Mouse (Mus musculus): Measurements from ENCODE around the gene a. TPM values are rescaled to one million over a fixed set of nuclear protein-coding genes. Genes with fewer than 3 reads are reported as not detected.

Gene a
- polyA plus RNA-seq, 1 experiment from 2014 or later: 0.40 TPM

DNA sequence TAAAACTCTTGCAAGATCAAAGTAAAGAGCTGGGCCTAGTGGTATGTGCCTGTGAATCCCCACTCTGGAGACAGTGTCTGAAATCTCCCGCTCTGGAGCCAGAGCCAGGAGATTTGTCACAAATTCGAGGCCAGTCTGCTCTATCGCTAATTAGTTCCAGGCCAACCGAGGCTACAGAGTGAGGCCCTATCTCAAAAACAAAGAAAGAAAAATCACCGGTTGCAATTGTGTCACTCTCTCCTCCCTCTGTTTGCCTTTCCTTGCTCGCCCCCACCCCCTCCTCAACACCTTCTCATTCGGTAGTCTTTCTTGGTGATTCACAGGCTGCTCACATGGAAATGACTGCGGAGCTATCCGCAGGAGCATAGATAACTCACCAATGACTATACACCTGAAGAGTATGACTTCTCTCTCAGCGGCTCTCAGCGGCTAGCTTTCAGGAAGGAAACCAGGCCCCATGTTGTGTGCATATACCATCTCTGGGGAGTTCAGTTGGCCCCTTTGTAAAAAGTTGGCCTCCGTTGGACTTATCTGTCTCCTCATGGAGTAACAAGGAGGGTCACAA is 283.6 kb downstream of the a start:
- ATAC-seq (ENCODE audit: low FRiP score) (no peak; the same call in none of the 2 replicates), DNase-seq (ENCODE audit: low spot score, missing footprints) (peak; percentile 89)
- no peaks in the 10 kb centered on the region for H3K36me3 ChIP-seq (ENCODE audit: control insufficient read depth, insufficient read depth, low read length)
- peaks cover 20% of the 10 kb centered on the region for H3K4me1 ChIP-seq (ENCODE audit: control insufficient read depth, insufficient read depth, low read length)
- peak overlapping the region; percentile 57 for H3K4me2 ChIP-seq
- no peak overlapping the region; the same call in 1 of the 2 replicates for H3K27ac ChIP-seq (ENCODE audit: low read depth, low read length)
- peak overlapping the region; percentile 52 for H3K4me3 ChIP-seq (ENCODE audit: low read depth, low read length)
- no peaks in the 10 kb centered on the region for H3K27me3 ChIP-seq (ENCODE audit: control insufficient read depth, insufficient read depth, low read length)
- H3K9ac ChIP-seq (ENCODE audit: low read length): peak overlapping the region; percentile 72
- H3K9me3 ChIP-seq (ENCODE audit: control insufficient read depth, low read length): no peaks in the 10 kb centered on the region
- WGBS: 22% methylated on average over 12 of the region's 12 CpGs

DNA sequence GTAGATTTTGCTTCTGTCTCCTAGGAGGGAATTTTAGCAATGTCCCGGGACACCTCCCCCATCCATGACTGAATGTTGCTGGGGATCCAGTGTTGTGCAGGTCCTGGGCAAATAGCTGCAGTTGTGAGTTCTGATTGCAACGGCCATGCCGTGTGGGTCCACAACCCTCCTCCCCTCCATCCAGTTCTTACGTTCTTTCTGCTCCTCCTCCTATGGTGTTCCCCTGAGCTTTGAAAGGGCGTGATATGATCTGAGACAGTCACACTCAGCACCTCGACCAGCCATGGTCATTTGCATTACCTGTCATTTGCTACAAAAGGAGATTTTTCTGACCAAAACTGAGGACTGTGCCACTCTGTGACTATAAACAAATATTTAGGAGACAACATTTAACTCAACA is 284.4 kb downstream of the a start:
- Histone ChIP-seq H3K27me3 (ENCODE audit: control insufficient read depth, insufficient read depth, low read length) (no peaks in the 10 kb centered on the region), H3K36me3 (ENCODE audit: control insufficient read depth, insufficient read depth, low read length) (no peaks in the 10 kb centered on the region), H3K4me1 (ENCODE audit: control insufficient read depth, insufficient read depth, low read length) (peaks cover 20% of the 10 kb centered on the region), H3K9ac (ENCODE audit: low read length) (no peak overlapping the region), H3K4me2 (no peak overlapping the region), H3K4me3 (ENCODE audit: low read depth, low read length) (no peak overlapping the region), H3K27ac (ENCODE audit: low read depth, low read length) (no peak overlapping the region), H3K9me3 (ENCODE audit: control insufficient read depth, low read length) (no peaks in the 10 kb centered on the region)
- ATAC-seq (ENCODE audit: low FRiP score) (no peak), DNase-seq (ENCODE audit: low spot score, missing footprints) (peak; percentile 67)
- WGBS: 92% methylated on average over 6 of the region's 6 CpGs

DNA sequence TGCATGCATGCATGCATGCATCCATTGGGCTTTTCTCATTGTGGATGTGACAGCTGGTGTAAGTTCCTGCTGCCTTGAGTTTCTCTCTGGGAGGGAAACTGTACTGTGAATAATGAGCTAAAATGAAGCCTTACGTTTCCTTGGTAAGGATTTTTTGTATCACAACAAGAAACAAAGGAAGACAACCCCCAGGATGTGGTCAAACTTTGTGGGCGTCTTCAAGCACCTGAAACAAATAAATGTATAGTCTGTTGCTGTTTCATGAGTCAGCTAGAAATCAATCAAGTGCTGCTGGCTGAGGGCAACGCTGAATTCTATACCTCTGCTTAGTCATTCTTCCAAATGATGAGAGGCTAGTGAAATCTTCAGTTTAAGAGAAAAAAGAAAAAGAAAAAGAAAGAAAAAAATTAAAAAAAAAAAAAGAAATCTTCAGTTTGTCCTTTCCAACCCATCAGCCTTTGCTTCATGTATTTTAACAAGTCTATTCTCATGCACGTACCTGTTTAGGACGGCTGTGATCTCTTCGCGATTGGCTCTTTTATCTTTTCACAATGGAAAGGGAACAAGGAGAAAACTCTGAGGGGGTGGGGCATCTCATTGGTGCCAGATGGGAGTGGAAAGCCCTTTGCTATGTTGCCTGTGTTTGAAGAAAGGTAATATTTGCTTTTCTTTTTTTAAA is 288.4 kb downstream of the a start:
- Histone ChIP-seq H3K9ac (ENCODE audit: low read length) (no peak overlapping the region), H3K4me3 (ENCODE audit: low read depth, low read length) (no peak overlapping the region), H3K36me3 (ENCODE audit: control insufficient read depth, insufficient read depth, low read length) (no peaks in the 10 kb centered on the region), H3K4me1 (ENCODE audit: control insufficient read depth, insufficient read depth, low read length) (peaks cover 6% of the 10 kb centered on the region), H3K27me3 (ENCODE audit: control insufficient read depth, insufficient read depth, low read length) (no peaks in the 10 kb centered on the region), H3K9me3 (ENCODE audit: control insufficient read depth, low read length) (no peaks in the 10 kb centered on the region), H3K27ac (ENCODE audit: low read depth, low read length) (no peak overlapping the region), H3K4me2 (no peak overlapping the region)
- WGBS: 39% methylated on average over 7 of the region's 7 CpGs
- no peak for ATAC-seq (ENCODE audit: low FRiP score)
- no peak for DNase-seq (ENCODE audit: low spot score, missing footprints)

DNA sequence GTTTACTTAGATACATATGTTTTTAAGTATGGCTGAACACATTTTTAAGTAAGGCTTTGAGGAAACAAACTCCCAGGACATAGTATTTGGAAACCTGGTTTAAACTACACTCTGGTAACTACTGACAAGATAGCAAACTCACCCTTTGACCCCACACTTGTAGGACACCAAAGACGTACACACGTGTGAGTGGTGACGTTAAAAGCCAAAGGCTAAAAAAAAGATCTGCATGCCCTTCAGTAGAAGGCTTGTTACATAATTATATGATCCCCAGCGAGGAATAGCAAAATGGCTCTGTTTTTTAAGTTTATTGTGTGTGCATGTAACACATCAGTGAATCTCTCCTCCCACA is 289.0 kb downstream of the a start:
- Histone ChIP-seq H3K9ac (ENCODE audit: low read length) (no peak overlapping the region), H3K27me3 (ENCODE audit: control insufficient read depth, insufficient read depth, low read length) (no peaks in the 10 kb centered on the region), H3K9me3 (ENCODE audit: control insufficient read depth, low read length) (no peaks in the 10 kb centered on the region), H3K36me3 (ENCODE audit: control insufficient read depth, insufficient read depth, low read length) (no peaks in the 10 kb centered on the region), H3K27ac (ENCODE audit: low read depth, low read length) (no peak overlapping the region), H3K4me3 (ENCODE audit: low read depth, low read length) (no peak overlapping the region), H3K4me1 (ENCODE audit: control insufficient read depth, insufficient read depth, low read length) (peaks cover 1% of the 10 kb centered on the region), H3K4me2 (no peak overlapping the region)
- 75% methylated on average over 4 of the region's 4 CpGs for WGBS
- peak; percentile 68 for DNase-seq (ENCODE audit: low spot score, missing footprints)
- ATAC-seq (ENCODE audit: low FRiP score): no peak

DNA sequence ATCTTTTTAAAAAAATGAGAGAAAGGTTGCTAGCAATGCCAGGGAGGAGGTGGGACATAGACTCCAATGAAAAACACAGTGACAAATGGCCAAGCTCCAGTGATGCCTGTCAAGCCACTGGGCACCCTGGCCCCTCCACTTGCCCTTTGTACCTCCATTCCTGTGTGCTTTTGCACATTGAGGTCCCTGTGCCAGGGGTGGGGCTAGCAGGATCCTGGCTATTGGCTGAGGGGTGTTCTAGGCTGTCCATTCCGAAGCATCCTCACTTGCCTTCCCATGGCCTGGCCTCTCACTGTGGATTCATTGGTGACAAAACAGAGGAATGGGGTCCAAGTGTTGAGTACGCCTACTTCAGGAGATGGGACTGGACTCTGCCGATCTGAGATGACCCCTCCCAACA is 289.9 kb downstream of the a start:
- Histone ChIP-seq H3K4me2 (no peak overlapping the region), H3K27ac (ENCODE audit: low read depth, low read length) (no peak overlapping the region), H3K4me1 (ENCODE audit: control insufficient read depth, insufficient read depth, low read length) (no peaks in the 10 kb centered on the region), H3K36me3 (ENCODE audit: control insufficient read depth, insufficient read depth, low read length) (no peaks in the 10 kb centered on the region), H3K27me3 (ENCODE audit: control insufficient read depth, insufficient read depth, low read length) (no peaks in the 10 kb centered on the region), H3K9ac (ENCODE audit: low read length) (no peak overlapping the region), H3K9me3 (ENCODE audit: control insufficient read depth, low read length) (no peaks in the 10 kb centered on the region), H3K4me3 (ENCODE audit: low read depth, low read length) (no peak overlapping the region)
- ATAC-seq (ENCODE audit: low FRiP score): no peak
- WGBS: 92% methylated on average over 3 of the region's 3 CpGs
- DNase-seq (ENCODE audit: low spot score, missing footprints): peak; percentile 54

DNA sequence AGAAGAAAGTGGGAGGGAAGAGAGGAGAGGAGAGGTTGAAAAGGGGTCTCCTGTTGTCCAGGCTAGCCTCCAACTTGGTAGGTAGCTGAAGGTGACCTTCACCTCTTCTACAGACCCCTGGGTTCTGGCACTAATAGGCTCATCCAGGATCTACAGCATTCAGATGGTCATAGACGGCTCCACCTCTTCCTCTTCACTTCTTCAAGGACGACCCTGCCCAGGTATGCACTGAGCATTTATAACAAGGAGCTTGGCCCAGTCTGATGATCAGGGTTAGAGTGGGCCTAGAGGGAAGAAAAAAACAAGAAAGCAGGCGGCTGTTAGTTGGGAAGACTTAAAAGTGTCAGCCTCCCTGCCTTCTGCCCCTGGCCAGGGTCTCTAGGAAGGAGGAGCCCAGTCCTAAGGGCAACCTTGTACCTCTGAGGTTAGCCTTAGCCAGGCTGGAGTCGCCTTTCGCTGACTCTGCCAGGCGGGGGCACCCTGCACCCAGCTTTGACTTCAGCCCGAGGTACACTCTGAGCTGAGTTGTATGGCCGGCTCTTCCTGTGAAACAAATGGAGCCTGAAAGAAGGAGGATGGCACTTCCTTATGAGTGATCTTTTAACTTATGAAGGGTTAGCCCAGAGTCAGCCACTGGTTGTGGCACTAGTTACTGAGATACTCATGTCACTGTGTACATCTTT is 291.1 kb downstream of the a start:
- H3K9me3 ChIP-seq (ENCODE audit: control insufficient read depth, low read length): no peaks in the 10 kb centered on the region
- H3K4me3 ChIP-seq (ENCODE audit: low read depth, low read length): no peak overlapping the region
- WGBS: 19% methylated on average over 8 of the region's 8 CpGs
- no peak overlapping the region for H3K27ac ChIP-seq (ENCODE audit: low read depth, low read length)
- no peaks in the 10 kb centered on the region for H3K36me3 ChIP-seq (ENCODE audit: control insufficient read depth, insufficient read depth, low read length)
- no peaks in the 10 kb centered on the region for H3K27me3 ChIP-seq (ENCODE audit: control insufficient read depth, insufficient read depth, low read length)
- ATAC-seq (ENCODE audit: low FRiP score) (0 out of 2 replicates have a peak, but pooled peaks have one; percentile 44), DNase-seq (ENCODE audit: low spot score, missing footprints) (peak; percentile 89)
- H3K4me1 ChIP-seq (ENCODE audit: control insufficient read depth, insufficient read depth, low read length): no peaks in the 10 kb centered on the region
- H3K4me2 ChIP-seq: no peak overlapping the region
- no peak overlapping the region for H3K9ac ChIP-seq (ENCODE audit: low read length)

DNA sequence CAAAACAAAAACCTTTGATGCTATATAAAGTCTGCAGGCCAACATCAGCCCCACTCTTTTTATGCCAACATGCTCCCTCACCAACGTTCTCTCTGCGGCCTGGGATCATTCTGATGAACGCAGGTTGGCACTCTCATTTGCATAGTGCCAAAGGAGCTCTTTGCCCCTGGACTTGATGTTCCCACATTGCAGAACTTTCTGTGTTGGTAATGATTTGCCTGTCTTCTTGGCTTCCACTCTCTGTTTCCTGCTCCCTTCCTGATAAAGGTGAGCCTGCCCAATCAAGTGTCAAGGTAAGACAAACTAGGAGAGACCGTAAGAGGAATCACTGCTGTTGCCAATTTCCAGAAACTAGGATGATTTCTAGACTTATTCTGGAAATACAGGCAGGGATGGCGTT is 293.3 kb downstream of the a start:
- H3K9me3 ChIP-seq (ENCODE audit: control insufficient read depth, low read length): no peaks in the 10 kb centered on the region
- no peak overlapping the region for H3K4me2 ChIP-seq
- no peaks in the 10 kb centered on the region for H3K27me3 ChIP-seq (ENCODE audit: control insufficient read depth, insufficient read depth, low read length)
- H3K27ac ChIP-seq (ENCODE audit: low read depth, low read length): no peak overlapping the region
- no peaks in the 10 kb centered on the region for H3K36me3 ChIP-seq (ENCODE audit: control insufficient read depth, insufficient read depth, low read length)
- 89% methylated on average over 5 of the region's 5 CpGs for WGBS
- no peak overlapping the region for H3K9ac ChIP-seq (ENCODE audit: low read length)
- no peak for ATAC-seq (ENCODE audit: low FRiP score)
- no peaks in the 10 kb centered on the region for H3K4me1 ChIP-seq (ENCODE audit: control insufficient read depth, insufficient read depth, low read length)
- no peak for DNase-seq (ENCODE audit: low spot score, missing footprints)
- no peak overlapping the region for H3K4me3 ChIP-seq (ENCODE audit: low read depth, low read length)

DNA sequence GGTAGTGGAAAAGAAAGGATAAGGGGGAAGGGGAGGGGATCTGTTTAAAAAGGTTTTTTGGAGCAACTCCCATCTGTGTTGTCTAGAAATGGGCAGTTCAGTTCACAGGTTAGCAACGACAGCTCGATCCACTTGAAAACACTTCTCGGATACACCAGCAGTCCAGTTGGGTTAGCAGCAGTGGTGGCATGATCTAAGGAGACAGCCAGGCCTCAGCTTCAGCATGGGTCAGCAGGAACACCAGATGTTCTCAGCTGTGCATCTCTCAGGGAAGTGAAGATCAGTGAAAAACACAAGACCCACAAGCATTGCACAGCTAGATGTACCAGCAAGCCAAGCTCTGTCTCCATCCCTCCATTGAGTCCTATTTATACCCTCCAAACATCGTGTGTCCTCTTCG is 295.1 kb downstream of the a start:
- ATAC-seq (ENCODE audit: low FRiP score) (no peak), DNase-seq (ENCODE audit: low spot score, missing footprints) (no peak)
- Histone ChIP-seq H3K4me2 (no peak overlapping the region), H3K9ac (ENCODE audit: low read length) (no peak overlapping the region), H3K4me3 (ENCODE audit: low read depth, low read length) (no peak overlapping the region), H3K4me1 (ENCODE audit: control insufficient read depth, insufficient read depth, low read length) (no peaks in the 10 kb centered on the region), H3K9me3 (ENCODE audit: control insufficient read depth, low read length) (no peaks in the 10 kb centered on the region), H3K36me3 (ENCODE audit: control insufficient read depth, insufficient read depth, low read length) (no peaks in the 10 kb centered on the region), H3K27ac (ENCODE audit: low read depth, low read length) (no peak overlapping the region), H3K27me3 (ENCODE audit: control insufficient read depth, insufficient read depth, low read length) (no peaks in the 10 kb centered on the region)
- 89% methylated on average over 5 of the region's 5 CpGs for WGBS

DNA sequence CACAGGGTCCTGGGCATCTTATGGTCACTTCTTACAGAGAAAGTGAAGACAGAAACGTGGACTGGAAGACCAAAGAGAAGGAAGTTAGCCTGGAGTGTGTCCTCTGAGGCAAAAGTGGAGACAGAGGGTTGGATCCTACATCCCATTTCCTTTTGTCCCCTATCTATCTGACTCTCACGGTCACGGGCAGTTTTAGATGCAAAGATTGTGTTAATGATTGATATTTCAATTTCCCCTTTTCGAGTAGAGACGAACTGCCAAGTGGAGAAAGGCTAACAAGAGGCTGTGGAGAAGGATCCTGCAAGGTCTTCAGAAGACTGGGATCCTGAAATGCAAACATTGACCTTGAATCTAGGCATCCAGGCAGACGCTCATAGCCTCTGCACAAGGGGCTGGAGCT is 297.1 kb downstream of the a start:
- DNase-seq (ENCODE audit: low spot score, missing footprints) (no peak), ATAC-seq (ENCODE audit: low FRiP score) (no peak)
- Histone ChIP-seq H3K4me2 (no peak overlapping the region), H3K9ac (ENCODE audit: low read length) (no peak overlapping the region), H3K36me3 (ENCODE audit: control insufficient read depth, insufficient read depth, low read length) (no peaks in the 10 kb centered on the region), H3K4me1 (ENCODE audit: control insufficient read depth, insufficient read depth, low read length) (no peaks in the 10 kb centered on the region), H3K9me3 (ENCODE audit: control insufficient read depth, low read length) (no peaks in the 10 kb centered on the region), H3K4me3 (ENCODE audit: low read depth, low read length) (no peak overlapping the region), H3K27me3 (ENCODE audit: control insufficient read depth, insufficient read depth, low read length) (no peaks in the 10 kb centered on the region), H3K27ac (ENCODE audit: low read depth, low read length) (no peak overlapping the region)
- WGBS: 80% methylated on average over 6 of the region's 6 CpGs
